Mouse (Mus musculus): Measurements from ENCODE around the gene Cdk2ap2.

GRCm38 (mm10) chr19:4099056-4099455 lies 2.1 kb downstream of the Cdk2ap2 start:
- peak; percentile 86 for TF ChIP-seq CTCF (IDR thresholded peaks at IDR 0.05; ENCODE audit: extremely low read depth, insufficient read depth, low read length)
- TF ChIP-seq POLR2A (IDR thresholded peaks at IDR 0.05; ENCODE audit: extremely low read depth, insufficient read depth, low read length), result no peak; the same call in 1 of the 2 replicates
